Mouse (Mus musculus): ENCODE measurements around the gene Limk2. TPM values are rescaled to one million over a fixed set of nuclear protein-coding genes. Genes with fewer than 3 reads are reported as not detected.

The Limk2 gene
- polyA plus RNA-seq, 1 experiment from 2014 or later: 49.1 TPM

- H3K27me3 ChIP-seq (ENCODE audit: insufficient read depth, low read length): no peaks in the 10 kb centered on the region
- 92% methylated on average over 3 of the region's 3 CpGs for WGBS
- no peak for TF ChIP-seq CTCF (IDR thresholded peaks at IDR 0.05; ENCODE audit: low read depth)
- DNase-seq (no peak), ATAC-seq (ENCODE audit: insufficient read depth) (no peak)
- no peaks in the 10 kb centered on the region for H3K9me3 ChIP-seq (ENCODE audit: low read depth, low read length)
- H3K4me3 ChIP-seq (ENCODE audit: low read depth, low read length): no peak overlapping the region
- H3K9ac ChIP-seq: no peak overlapping the region
- no peak overlapping the region for H3K4me2 ChIP-seq
- H3K4me1 ChIP-seq (ENCODE audit: insufficient read depth): peaks cover 8% of the 10 kb centered on the region
- H3K36me3 ChIP-seq (ENCODE audit: insufficient read depth): peaks cover 44% of the 10 kb centered on the region
- no peak overlapping the region for H3K27ac ChIP-seq (ENCODE audit: low read depth)
These were observed 64.1 kb downstream of the Limk2 start for GRCm38 (mm10) chr11:3344916-3345315.

- no peak overlapping the region for H3K27ac ChIP-seq (ENCODE audit: low read depth)
- H3K9me3 ChIP-seq (ENCODE audit: low read depth, low read length): no peaks in the 10 kb centered on the region
- no peak for TF ChIP-seq CTCF (IDR thresholded peaks at IDR 0.05; ENCODE audit: low read depth)
- H3K9ac ChIP-seq: no peak overlapping the region
- no peak overlapping the region for H3K4me2 ChIP-seq
- no peaks in the 10 kb centered on the region for H3K27me3 ChIP-seq (ENCODE audit: insufficient read depth, low read length)
- ATAC-seq (ENCODE audit: insufficient read depth) (no peak), DNase-seq (no peak)
- WGBS: 77% methylated on average over 5 of the region's 5 CpGs
- H3K4me1 ChIP-seq (ENCODE audit: insufficient read depth): peaks cover 8% of the 10 kb centered on the region
- H3K4me3 ChIP-seq (ENCODE audit: low read depth, low read length): no peak overlapping the region
- peaks cover 24% of the 10 kb centered on the region for H3K36me3 ChIP-seq (ENCODE audit: insufficient read depth)
These were observed 67.5 kb downstream of the Limk2 start for GRCm38 (mm10) chr11:3341476-3341875.

GRCm38 (mm10) chr11:3337961-3338360 lies 71.0 kb downstream of the Limk2 start:
- H3K9ac ChIP-seq: 0 out of 2 replicates have a peak overlapping the region, but pooled peaks have one; percentile 10
- DNase-seq (no peak), ATAC-seq (ENCODE audit: insufficient read depth) (peak; percentile 32; the same call in 1 of the 2 replicates)
- WGBS: 40% methylated on average over 5 of the region's 5 CpGs
- H3K27me3 ChIP-seq (ENCODE audit: insufficient read depth, low read length): no peaks in the 10 kb centered on the region
- no peak overlapping the region for H3K4me3 ChIP-seq (ENCODE audit: low read depth, low read length)
- no peaks in the 10 kb centered on the region for H3K9me3 ChIP-seq (ENCODE audit: low read depth, low read length)
- no peaks in the 10 kb centered on the region for H3K36me3 ChIP-seq (ENCODE audit: insufficient read depth)
- H3K4me2 ChIP-seq: no peak overlapping the region
- peak overlapping the region; percentile 80; the same call in 1 of the 2 replicates for H3K27ac ChIP-seq (ENCODE audit: low read depth)
- no peak for TF ChIP-seq CTCF (IDR thresholded peaks at IDR 0.05; ENCODE audit: low read depth)
- H3K4me1 ChIP-seq (ENCODE audit: insufficient read depth): peaks cover 8% of the 10 kb centered on the region

GRCm38 (mm10) chr11:3337173-3337955 lies 71.6 kb downstream of the Limk2 start:
- DNase-seq (peak; percentile 65), ATAC-seq (ENCODE audit: insufficient read depth) (peak; percentile 67)
- WGBS: 10% methylated on average over 12 of the region's 12 CpGs
- Histone ChIP-seq H3K4me3 (ENCODE audit: low read depth, low read length) (no peak overlapping the region), H3K4me2 (no peak overlapping the region), H3K9ac (peak overlapping the region; percentile 10; the same call in 1 of the 2 replicates), H3K4me1 (ENCODE audit: insufficient read depth) (peaks cover 8% of the 10 kb centered on the region), H3K27ac (ENCODE audit: low read depth) (peak overlapping the region; percentile 80), H3K9me3 (ENCODE audit: low read depth, low read length) (no peaks in the 10 kb centered on the region), H3K36me3 (ENCODE audit: insufficient read depth) (no peaks in the 10 kb centered on the region), H3K27me3 (ENCODE audit: insufficient read depth, low read length) (no peaks in the 10 kb centered on the region)
- TF ChIP-seq CTCF (IDR thresholded peaks at IDR 0.05; ENCODE audit: low read depth): no peak

GRCm38 (mm10) chr11:3336602-3337001 lies 72.4 kb downstream of the Limk2 start:
- ATAC-seq (ENCODE audit: insufficient read depth) (no peak), DNase-seq (no peak)
- no peak overlapping the region for H3K4me2 ChIP-seq
- H3K27ac ChIP-seq (ENCODE audit: low read depth): no peak overlapping the region
- no peaks in the 10 kb centered on the region for H3K27me3 ChIP-seq (ENCODE audit: insufficient read depth, low read length)
- H3K9me3 ChIP-seq (ENCODE audit: low read depth, low read length): no peaks in the 10 kb centered on the region
- no peak overlapping the region for H3K4me3 ChIP-seq (ENCODE audit: low read depth, low read length)
- H3K4me1 ChIP-seq (ENCODE audit: insufficient read depth): peaks cover 15% of the 10 kb centered on the region
- H3K9ac ChIP-seq: no peak overlapping the region
- 66% methylated on average over 3 of the region's 3 CpGs for WGBS
- TF ChIP-seq CTCF (IDR thresholded peaks at IDR 0.05; ENCODE audit: low read depth): no peak
- H3K36me3 ChIP-seq (ENCODE audit: insufficient read depth): no peaks in the 10 kb centered on the region

GRCm38 (mm10) chr11:3335651-3336216 lies 73.3 kb downstream of the Limk2 start:
- TF ChIP-seq CTCF (IDR thresholded peaks at IDR 0.05; ENCODE audit: low read depth): no peak
- Histone ChIP-seq H3K27ac (ENCODE audit: low read depth) (no peak overlapping the region; the same call in 1 of the 2 replicates), H3K36me3 (ENCODE audit: insufficient read depth) (no peaks in the 10 kb centered on the region), H3K4me1 (ENCODE audit: insufficient read depth) (peaks cover 15% of the 10 kb centered on the region), H3K4me2 (no peak overlapping the region), H3K27me3 (ENCODE audit: insufficient read depth, low read length) (no peaks in the 10 kb centered on the region), H3K9ac (no peak overlapping the region; the same call in 1 of the 2 replicates), H3K4me3 (ENCODE audit: low read depth, low read length) (no peak overlapping the region), H3K9me3 (ENCODE audit: low read depth, low read length) (no peaks in the 10 kb centered on the region)
- ATAC-seq (ENCODE audit: insufficient read depth): no peak
- 30% methylated on average over 11 of the region's 11 CpGs for WGBS
- peak; percentile 33 for DNase-seq

GRCm38 (mm10) chr11:3334711-3335316 lies 74.2 kb downstream of the Limk2 start:
- Histone ChIP-seq H3K4me2 (no peak overlapping the region), H3K4me3 (ENCODE audit: low read depth, low read length) (no peak overlapping the region), H3K27ac (ENCODE audit: low read depth) (peak overlapping the region; percentile 1; the same call in 1 of the 2 replicates), H3K4me1 (ENCODE audit: insufficient read depth) (peaks cover 21% of the 10 kb centered on the region), H3K9ac (no peak overlapping the region), H3K9me3 (ENCODE audit: low read depth, low read length) (no peaks in the 10 kb centered on the region), H3K36me3 (ENCODE audit: insufficient read depth) (no peaks in the 10 kb centered on the region), H3K27me3 (ENCODE audit: insufficient read depth, low read length) (no peaks in the 10 kb centered on the region)
- 20% methylated on average over 9 of the region's 9 CpGs for WGBS
- DNase-seq (peak; percentile 48), ATAC-seq (ENCODE audit: insufficient read depth) (no peak)
- no peak for TF ChIP-seq CTCF (IDR thresholded peaks at IDR 0.05; ENCODE audit: low read depth)

Data from lung, embryonic 14.5 days (tissue).